Mouse (Mus musculus): ENCODE data around the gene Cdc42ep4. TPM values are rescaled to one million over a fixed set of nuclear protein-coding genes. Genes with fewer than 3 reads are reported as not detected.

Cdc42ep4 gene
- total and polyA plus RNA-seq, 3 experiments: 2.3 to 8.1 (median 3.4) TPM

DNA sequence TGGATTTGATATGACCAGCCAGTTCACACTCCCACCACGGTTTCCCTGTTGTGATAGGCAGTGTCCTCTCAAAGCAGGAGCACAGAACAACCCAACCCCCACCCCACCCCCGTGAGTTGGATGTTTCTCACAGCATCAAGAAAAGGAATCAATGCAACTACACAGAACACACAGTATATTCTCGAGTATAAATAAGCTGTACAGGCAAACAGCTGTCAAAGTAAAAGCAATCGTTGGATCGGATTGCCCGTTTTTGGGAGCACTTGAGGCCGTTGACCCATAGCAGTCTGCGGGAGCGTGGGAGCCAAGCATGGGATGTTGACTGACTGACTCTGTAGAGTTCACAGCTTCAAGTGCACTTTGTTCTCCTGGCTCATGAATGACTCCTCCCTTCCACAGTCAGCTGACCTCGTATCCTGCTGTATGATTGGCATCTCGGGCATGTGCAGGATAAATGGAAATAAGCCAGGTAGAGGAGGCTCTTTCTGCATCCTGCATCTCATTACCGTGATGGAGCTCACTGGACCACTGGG lies 53.6 kb downstream of the Cdc42ep4 start:
- no peak for DNase-seq (ENCODE audit: extremely low read depth)
- H3K36me3 ChIP-seq (replicated peaks in 1 of 2; ENCODE audit: control insufficient read depth in 1 of 2, insufficient read depth in 1 of 2, low read length in 1 of 2): peaks cover 18 to 80% of the 10 kb centered on the region in 2 experiments
- dilution Hi-C loops (cut with MboI; ENCODE audit: extremely low pct_ligation_motif_present, extremely low pct_unique_long_range_greater_than_20kb, low sequenced_read_pairs) (no loop called here), in situ Hi-C loops (cut with MboI; ENCODE audit: low pct_ligation_motif_present, low pct_unique_long_range_greater_than_20kb, low sequenced_read_pairs) (no loop called here)
- no peak overlapping the region for H3K9ac ChIP-seq (ENCODE audit: insufficient read depth, low read depth)
- no peak overlapping the region for H3K4me3 ChIP-seq (replicated peaks in 1 of 3; ENCODE audit: low read depth in 2 of 3, low read length in 2 of 3, poor library complexity in 1 of 3)
- H3K27ac ChIP-seq (ENCODE audit: insufficient read depth, low read depth): no peak overlapping the region
- H3K79me2 ChIP-seq (replicated peaks; ENCODE audit: control insufficient read depth, extremely low read depth, insufficient read depth, poor library complexity, severe bottlenecking): no peaks in the 10 kb centered on the region; the same call in 1 of the 2 replicates
- no peaks in the 10 kb centered on the region for H3K27me3 ChIP-seq (replicated peaks)
- peaks cover 9% of the 10 kb centered on the region for H3K9me3 ChIP-seq (replicated peaks; ENCODE audit: low read length)
- peaks cover 0 to 6% of the 10 kb centered on the region in 2 experiments; a peak in 1 of 4 replicates for H3K4me1 ChIP-seq (ENCODE audit: control insufficient read depth in 1 of 2, insufficient read depth in 2 of 2)
- TF ChIP-seq MEF2A (IDR thresholded peaks at IDR 0.05; ENCODE audit: borderline replicate concordance, low read depth, low read length): no peak
- no peak for TF ChIP-seq HCFC1 (IDR thresholded peaks at IDR 0.05; ENCODE audit: low read depth, low read length)
- TF ChIP-seq USF1 (IDR thresholded peaks at IDR 0.05; ENCODE audit: low read depth, low read length): no peak
- no peak for TF ChIP-seq BHLHE40 (IDR thresholded peaks at IDR 0.05; ENCODE audit: low read depth, low read length)
- TF ChIP-seq ZKSCAN1 (IDR thresholded peaks at IDR 0.05; ENCODE audit: borderline replicate concordance, low read depth, low read length): no peak
- TF ChIP-seq MAX (IDR thresholded peaks at IDR 0.05; ENCODE audit: low read length): no peak
- TF ChIP-seq IRF4 (IDR thresholded peaks at IDR 0.05; ENCODE audit: low read depth, low read length): no peak
- no peak for TF ChIP-seq ZC3H11A (IDR thresholded peaks at IDR 0.05; ENCODE audit: low read depth, low read length)
- no peak for TF ChIP-seq EP300 (IDR thresholded peaks at IDR 0.05; ENCODE audit: low read length)
- no peak for TF ChIP-seq NELFE (IDR thresholded peaks at IDR 0.05; ENCODE audit: low read depth, low read length)
- no peak for TF ChIP-seq ZMIZ1 (IDR thresholded peaks at IDR 0.05; ENCODE audit: low read depth, low read length)
- H3K4me2 ChIP-seq (ENCODE audit: insufficient read depth, low read depth, poor library complexity, severe bottlenecking): no peak overlapping the region

DNA sequence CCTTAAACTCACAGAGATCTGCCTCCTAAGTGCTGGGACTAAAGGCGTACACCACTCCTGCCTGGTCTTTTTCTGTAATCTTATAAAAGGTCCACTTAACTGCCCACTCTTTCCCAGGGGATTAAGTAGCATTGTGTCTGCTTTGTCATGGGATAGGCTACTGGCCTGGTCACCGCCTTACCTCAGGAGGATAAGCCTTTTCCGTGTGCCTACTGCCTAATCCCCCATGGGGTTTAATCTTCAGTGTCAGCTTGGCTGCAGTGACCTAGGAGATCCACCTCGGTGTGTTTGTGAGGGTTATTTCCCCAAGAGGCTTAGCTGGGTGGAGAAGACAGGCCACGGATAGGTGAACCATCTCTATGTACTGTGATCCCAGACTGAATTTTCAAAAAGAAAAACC lies 54.1 kb downstream of the Cdc42ep4 start:
- Histone ChIP-seq H3K27me3 (replicated peaks) (no peaks in the 10 kb centered on the region), H3K27ac (ENCODE audit: insufficient read depth, low read depth) (no peak overlapping the region), H3K4me1 (ENCODE audit: control insufficient read depth in 1 of 2, insufficient read depth in 2 of 2) (peaks cover 0 to 11% of the 10 kb centered on the region in 2 experiments; a peak in 2 of 4 replicates), H3K9ac (ENCODE audit: insufficient read depth, low read depth) (no peak overlapping the region), H3K4me2 (ENCODE audit: insufficient read depth, low read depth, poor library complexity, severe bottlenecking) (no peak overlapping the region), H3K79me2 (replicated peaks; ENCODE audit: control insufficient read depth, extremely low read depth, insufficient read depth, poor library complexity, severe bottlenecking) (no peaks in the 10 kb centered on the region; the same call in 1 of the 2 replicates), H3K36me3 (replicated peaks in 1 of 2; ENCODE audit: control insufficient read depth in 1 of 2, insufficient read depth in 1 of 2, low read length in 1 of 2) (peaks cover 23 to 82% of the 10 kb centered on the region in 2 experiments), H3K9me3 (replicated peaks; ENCODE audit: low read length) (peaks cover 9% of the 10 kb centered on the region), H3K4me3 (replicated peaks in 1 of 3; ENCODE audit: low read depth in 2 of 3, low read length in 2 of 3, poor library complexity in 1 of 3) (no peak overlapping the region)
- dilution Hi-C loops (cut with MboI; ENCODE audit: extremely low pct_ligation_motif_present, extremely low pct_unique_long_range_greater_than_20kb, low sequenced_read_pairs) (no loop called here), in situ Hi-C loops (cut with MboI; ENCODE audit: low pct_ligation_motif_present, low pct_unique_long_range_greater_than_20kb, low sequenced_read_pairs) (no loop called here)
- TF ChIP-seq SMC3 (IDR thresholded peaks at IDR 0.05; ENCODE audit: low read depth, low read length) (no peak), MEF2A (IDR thresholded peaks at IDR 0.05; ENCODE audit: borderline replicate concordance, low read depth, low read length) (no peak), MAX (IDR thresholded peaks at IDR 0.05; ENCODE audit: low read length) (no peak), UBTF (IDR thresholded peaks at IDR 0.05; ENCODE audit: low read depth, low read length) (no peak), CTCF (conservative IDR thresholded peaks at IDR 0.05 in 1 of 2, IDR thresholded peaks at IDR 0.05 in 1 of 2; ENCODE audit: low read depth in 2 of 2, low read length in 2 of 2) (no peak), ETS1 (conservative IDR thresholded peaks at IDR 0.05; ENCODE audit: low read depth, low read length) (no peak), POLR2A (IDR thresholded peaks at IDR 0.05; ENCODE audit: low read depth, low read length) (no peak), POLR2AphosphoS2 (IDR thresholded peaks at IDR 0.05; ENCODE audit: low read depth, low read length) (no peak), GABPA (IDR thresholded peaks at IDR 0.05; ENCODE audit: insufficient replicate concordance, low read depth, low read length) (no peak)
- DNase-seq (ENCODE audit: extremely low read depth): no peak
